Mouse (Mus musculus): ENCODE results near the gene Unk.

GRCm38 (mm10) chr11:116078221-116078620 lies 48.1 kb downstream of the Unk start:
- TF ChIP-seq CTCF (IDR thresholded peaks at IDR 0.05; ENCODE audit: low read depth) (no peak), EP300 (optimal IDR thresholded peaks at IDR 0.05) (no peak)

All from stomach, postnatal 0 days (tissue).